Mouse (Mus musculus) granulocyte monocyte progenitor cell, adult 5-6 weeks (primary cell): ENCODE results near the gene Rnf186. TPM values are rescaled to one million over a fixed set of nuclear protein-coding genes. Genes with fewer than 3 reads are reported as not detected.

Experiments
- ATAC-seq: replicated peaks from 2 replicates; pipeline ENCODE4 v1.8.0; 2016; ENCODE audit warnings: mild to moderate bottlenecking, moderate TSS enrichment, inconsistent platforms; ENCODE audit not compliant: poor library complexity, severe bottlenecking
- total RNA-seq, 2 experiments: library from RNA; stranded (forward) in 1 of 2; stranded (reverse) in 1 of 2; fragments of 200-712, 200-1000 nt in 1 of 2; fragments of >200 nt in 1 of 2; fragmentation: Nextera tagmentation in 1 of 2; gene quantifications; 2 replicates each; pipeline ENCODE4 v1.2.3; 2014 to 2017

Gene Rnf186
- not detected in 2 replicates for total RNA-seq (2014; fragmentation: Nextera tagmentation)
- not detected in 2 replicates for total RNA-seq (2017)

GRCm38 (mm10) chr4:138966866-138967265, at the start of gene Rnf186:
TSS of gene Rnf186 (plus strand) at chr4:138967112.
- no peak for ATAC-seq

- no peak for ATAC-seq
Observed at GRCm38 (mm10) chr4:138917282-138917681, 49.6 kb upstream of the Rnf186 start.

GRCm38 (mm10) chr4:138921254-138922130, 45.4 kb upstream of the Rnf186 start:
- peak; percentile 28 for ATAC-seq

- peak; percentile 99 for ATAC-seq
Observed at GRCm38 (mm10) chr4:138922131-138922459, 44.8 kb upstream of the Rnf186 start.

- no peak for ATAC-seq
Observed at GRCm38 (mm10) chr4:138925561-138925960, 41.4 kb upstream of the Rnf186 start.

GRCm38 (mm10) chr4:138933862-138934261, 33.0 kb upstream of the Rnf186 start:
- ATAC-seq, result no peak

- ATAC-seq, result no peak
Observed at GRCm38 (mm10) chr4:138934456-138935145, 32.3 kb upstream of the Rnf186 start.

GRCm38 (mm10) chr4:138938495-138939269, 28.2 kb upstream of the Rnf186 start:
- ATAC-seq, result no peak

- no peak for ATAC-seq
Observed at GRCm38 (mm10) chr4:138939481-138939880, 27.4 kb upstream of the Rnf186 start.

- no peak for ATAC-seq
Observed at GRCm38 (mm10) chr4:138941401-138941800, 25.5 kb upstream of the Rnf186 start.

- no peak for ATAC-seq
Observed at GRCm38 (mm10) chr4:138941966-138942365, 24.9 kb upstream of the Rnf186 start.

- peak; percentile 100 for ATAC-seq
Observed at GRCm38 (mm10) chr4:138943730-138944129, 23.2 kb upstream of the Rnf186 start.

- no peak for ATAC-seq
Observed at GRCm38 (mm10) chr4:138948257-138948656, 18.7 kb upstream of the Rnf186 start.

- no peak for ATAC-seq
Observed at GRCm38 (mm10) chr4:138958612-138959011, 8.3 kb upstream of the Rnf186 start.

GRCm38 (mm10) chr4:138959120-138959519, 7.8 kb upstream of the Rnf186 start:
- ATAC-seq, result no peak

GRCm38 (mm10) chr4:138959926-138960325, 7.0 kb upstream of the Rnf186 start:
- no peak for ATAC-seq

- ATAC-seq, result peak; percentile 69
Observed at GRCm38 (mm10) chr4:138962719-138963118, 4.2 kb upstream of the Rnf186 start.

GRCm38 (mm10) chr4:138965871-138966270, 1.0 kb upstream of the Rnf186 start:
- no peak for ATAC-seq

GRCm38 (mm10) chr4:138967485-138967884, 573 bp downstream of the Rnf186 start:
- ATAC-seq, result no peak

- peak; percentile 57 for ATAC-seq
Observed at GRCm38 (mm10) chr4:138968772-138969556, 2.1 kb downstream of the Rnf186 start.
